Mouse (Mus musculus) hindbrain, embryonic 13.5 days (tissue): ENCODE measurements around the gene Actr10. TPM values are rescaled to one million over a fixed set of nuclear protein-coding genes. Genes with fewer than 3 reads are reported as not detected.
A peak's percentile ranks its signal among the peaks of the same experiment; 100 is the strongest.

Experiments
- ATAC-seq: fragments of 200-750 bp; cut with Nextera tagmentation; 2 replicates; pipeline ENCODE4 v1.8.0; 2017; ENCODE audit warnings: moderate TSS enrichment; ENCODE audit not compliant: low FRiP score
- H3K27ac ChIP-seq: fragments of 300-500 bp; sonication (generic); 2 replicates; pipeline ENCODE4 v1.5.1; 2015; ENCODE audit warnings: inconsistent platforms, mild to moderate bottlenecking, moderate library complexity
- H3K27me3 ChIP-seq: fragments of 300-500 bp; sonication (generic); 2 replicates; pipeline ENCODE4 v1.6.1; 2015; ENCODE audit warnings: mild to moderate bottlenecking, inconsistent platforms
- H3K36me3 ChIP-seq: fragments of 300-500 bp; sonication (generic); 2 replicates; pipeline ENCODE4 v1.6.1; 2015; ENCODE audit warnings: mild to moderate bottlenecking, inconsistent platforms
- H3K4me1 ChIP-seq: fragments of 300-500 bp; sonication (generic); replicated peaks from 2 replicates; pipeline ENCODE4 v1.6.1; 2015; ENCODE audit warnings: inconsistent platforms
- H3K4me2 ChIP-seq: fragments of 300-500 bp; sonication (generic); 2 replicates; pipeline ENCODE4 v1.6.1; 2015; ENCODE audit warnings: inconsistent platforms, mild to moderate bottlenecking, moderate library complexity
- H3K4me3 ChIP-seq: fragments of 300-500 bp; sonication (generic); 2 replicates; pipeline ENCODE4 v1.5.1; 2015; ENCODE audit warnings: mild to moderate bottlenecking, inconsistent platforms
- H3K9ac ChIP-seq: fragments of 300-500 bp; sonication (generic); 2 replicates; pipeline ENCODE4 v1.6.1; 2015; ENCODE audit warnings: mild to moderate bottlenecking, inconsistent platforms
- H3K9me3 ChIP-seq: fragments of 300-500 bp; sonication (generic); 2 replicates; pipeline ENCODE4 v1.6.1; 2016; ENCODE audit warnings: inconsistent platforms
- WGBS: fragments of 180-500 bp; shearing (Covaris S2); methylation state at CpG from one replicate; pipeline ENCODE4 v1.1.7; 2015; 5-methylcytosine and 5-hydroxymethylcytosine counted together
- polyA plus RNA-seq: library from polyadenylated mRNA; unstranded; fragments of >200 nt; fragmentation: Nextera tagmentation; extraction: Ambion mirVana; gene quantifications from 2 replicates; pipeline ENCODE4 v1.2.1, GENCODE M21; 2015

The Actr10 gene
- polyA plus RNA-seq, 1 experiment from 2014 or later: 216 TPM

GRCm38 (mm10) chr12:70911029-70911428 lies 26.6 kb upstream of the Actr10 start:
- Histone ChIP-seq H3K4me3 (no peak overlapping the region), H3K27me3 (0 out of 2 replicates have a peak, but pooled peaks cover 2% of the 10 kb centered on the region), H3K4me2 (no peak overlapping the region), H3K36me3 (no peaks in the 10 kb centered on the region), H3K9ac (no peak overlapping the region), H3K4me1 (0 out of 2 replicates have a peak, but pooled peaks cover 7% of the 10 kb centered on the region), H3K9me3 (peaks cover 4% of the 10 kb centered on the region; the same call in 1 of the 2 replicates), H3K27ac (no peak overlapping the region)
- ATAC-seq: peak; percentile 74
- WGBS: 11% methylated on average over 5 of the region's 5 CpGs

- H3K9ac ChIP-seq: no peak overlapping the region
- no peak overlapping the region for H3K4me2 ChIP-seq
- WGBS: 61% methylated on average over 17 of the region's 17 CpGs
- 0 out of 2 replicates have a peak, but pooled peaks cover 2% of the 10 kb centered on the region for H3K27me3 ChIP-seq
- H3K36me3 ChIP-seq: no peaks in the 10 kb centered on the region
- H3K27ac ChIP-seq: no peak overlapping the region
- no peaks in the 10 kb centered on the region for H3K9me3 ChIP-seq
- H3K4me1 ChIP-seq: 0 out of 2 replicates have a peak, but pooled peaks cover 7% of the 10 kb centered on the region
- ATAC-seq: no peak
- no peak overlapping the region for H3K4me3 ChIP-seq
Observed at GRCm38 (mm10) chr12:70911676-70912379, 25.8 kb upstream of the Actr10 start.

- H3K27me3 ChIP-seq: 0 out of 2 replicates have a peak, but pooled peaks cover under 1% of the 10 kb centered on the region
- no peaks in the 10 kb centered on the region for H3K36me3 ChIP-seq
- no peak overlapping the region for H3K4me2 ChIP-seq
- H3K9me3 ChIP-seq: no peaks in the 10 kb centered on the region
- WGBS: 62% methylated on average over 3 of the region's 3 CpGs
- H3K27ac ChIP-seq: no peak overlapping the region
- H3K4me1 ChIP-seq: 0 out of 2 replicates have a peak, but pooled peaks cover 7% of the 10 kb centered on the region
- no peak overlapping the region for H3K9ac ChIP-seq
- H3K4me3 ChIP-seq: no peak overlapping the region
- no peak for ATAC-seq
Observed at GRCm38 (mm10) chr12:70913429-70913828, 24.2 kb upstream of the Actr10 start.

GRCm38 (mm10) chr12:70914387-70914786 lies 23.3 kb upstream of the Actr10 start:
- WGBS: 60% methylated on average over 11 of the region's 11 CpGs
- Histone ChIP-seq H3K9me3 (no peaks in the 10 kb centered on the region), H3K4me1 (0 out of 2 replicates have a peak, but pooled peaks cover 7% of the 10 kb centered on the region), H3K4me3 (no peak overlapping the region), H3K27ac (no peak overlapping the region), H3K36me3 (no peaks in the 10 kb centered on the region), H3K4me2 (no peak overlapping the region), H3K9ac (no peak overlapping the region), H3K27me3 (no peaks in the 10 kb centered on the region)
- ATAC-seq: no peak

GRCm38 (mm10) chr12:70929781-70930180 lies 7.9 kb upstream of the Actr10 start:
- Histone ChIP-seq H3K9ac (no peak overlapping the region), H3K27ac (no peak overlapping the region), H3K4me3 (no peak overlapping the region), H3K9me3 (no peaks in the 10 kb centered on the region), H3K4me2 (no peak overlapping the region), H3K36me3 (no peaks in the 10 kb centered on the region), H3K4me1 (no peaks in the 10 kb centered on the region), H3K27me3 (no peaks in the 10 kb centered on the region)
- 89% methylated on average over 4 of the region's 4 CpGs for WGBS
- ATAC-seq: no peak

GRCm38 (mm10) chr12:70937150-70937549 lies 507 bp upstream of the Actr10 start:
- peak overlapping the region; percentile 87 for H3K4me3 ChIP-seq
- peak; percentile 30 for ATAC-seq
- H3K4me1 ChIP-seq: peaks cover 13% of the 10 kb centered on the region
- H3K27me3 ChIP-seq: no peaks in the 10 kb centered on the region
- no peaks in the 10 kb centered on the region for H3K9me3 ChIP-seq
- WGBS: 20% methylated on average over 10 of the region's 12 CpGs
- peak overlapping the region; percentile 87 for H3K27ac ChIP-seq
- peak overlapping the region; percentile 64 for H3K4me2 ChIP-seq
- peak overlapping the region; percentile 92 for H3K9ac ChIP-seq
- H3K36me3 ChIP-seq: peaks cover 7% of the 10 kb centered on the region

GRCm38 (mm10) chr12:70940806-70941205 lies 3.1 kb downstream of the Actr10 start:
- no peak for ATAC-seq
- Histone ChIP-seq H3K27ac (no peak overlapping the region), H3K4me3 (no peak overlapping the region), H3K4me1 (peaks cover 13% of the 10 kb centered on the region), H3K27me3 (no peaks in the 10 kb centered on the region), H3K4me2 (no peak overlapping the region), H3K9ac (no peak overlapping the region), H3K36me3 (peaks cover 35% of the 10 kb centered on the region), H3K9me3 (no peaks in the 10 kb centered on the region)
- WGBS: 97% methylated on average over 7 of the region's 7 CpGs

- Histone ChIP-seq H3K27ac (no peak overlapping the region), H3K27me3 (no peaks in the 10 kb centered on the region), H3K9me3 (no peaks in the 10 kb centered on the region), H3K4me2 (no peak overlapping the region), H3K36me3 (peaks cover 61% of the 10 kb centered on the region), H3K9ac (no peak overlapping the region), H3K4me3 (no peak overlapping the region), H3K4me1 (peaks cover 6% of the 10 kb centered on the region)
- no peak for ATAC-seq
- 97% methylated on average over 5 of the region's 5 CpGs for WGBS
Observed at GRCm38 (mm10) chr12:70944181-70944580, 6.5 kb downstream of the Actr10 start.

GRCm38 (mm10) chr12:70946585-70947256 lies 9.1 kb downstream of the Actr10 start:
- H3K4me2 ChIP-seq: no peak overlapping the region
- H3K27me3 ChIP-seq: no peaks in the 10 kb centered on the region
- H3K4me3 ChIP-seq: no peak overlapping the region
- no peaks in the 10 kb centered on the region for H3K9me3 ChIP-seq
- peaks cover 72% of the 10 kb centered on the region for H3K36me3 ChIP-seq
- no peaks in the 10 kb centered on the region for H3K4me1 ChIP-seq
- no peak overlapping the region for H3K27ac ChIP-seq
- 97% methylated on average over 10 of the region's 10 CpGs for WGBS
- ATAC-seq: no peak
- no peak overlapping the region for H3K9ac ChIP-seq

GRCm38 (mm10) chr12:70958640-70959039 lies 21.0 kb downstream of the Actr10 start:
- no peak overlapping the region for H3K4me3 ChIP-seq
- H3K9me3 ChIP-seq: no peaks in the 10 kb centered on the region
- 89% methylated on average over 4 of the region's 4 CpGs for WGBS
- peaks cover 80% of the 10 kb centered on the region for H3K36me3 ChIP-seq
- H3K27me3 ChIP-seq: no peaks in the 10 kb centered on the region
- no peak overlapping the region for H3K4me2 ChIP-seq
- no peaks in the 10 kb centered on the region for H3K4me1 ChIP-seq
- no peak overlapping the region for H3K27ac ChIP-seq
- no peak for ATAC-seq
- no peak overlapping the region for H3K9ac ChIP-seq

- Histone ChIP-seq H3K4me3 (peak overlapping the region; percentile 64), H3K9me3 (no peaks in the 10 kb centered on the region), H3K4me2 (peak overlapping the region; percentile 65), H3K9ac (0 out of 2 replicates have a peak overlapping the region, but pooled peaks have one; percentile 82), H3K27ac (peak overlapping the region; percentile 93; the same call in 1 of the 2 replicates), H3K27me3 (no peaks in the 10 kb centered on the region), H3K36me3 (peaks cover 17% of the 10 kb centered on the region), H3K4me1 (peaks cover 7% of the 10 kb centered on the region; the same call in 1 of the 2 replicates)
- ATAC-seq: no peak
- 51% methylated on average over 8 of the region's 8 CpGs for WGBS
Observed at GRCm38 (mm10) chr12:70967581-70967980, 29.9 kb downstream of the Actr10 start.

GRCm38 (mm10) chr12:70968141-70968790 lies 30.6 kb downstream of the Actr10 start:
- H3K4me3 ChIP-seq: peak overlapping the region; percentile 64
- under 1% methylated on average over 35 of the region's 35 CpGs for WGBS
- peak overlapping the region; percentile 82 for H3K9ac ChIP-seq
- H3K4me1 ChIP-seq: peaks cover 7% of the 10 kb centered on the region; the same call in 1 of the 2 replicates
- peaks cover 12% of the 10 kb centered on the region for H3K36me3 ChIP-seq
- no peaks in the 10 kb centered on the region for H3K27me3 ChIP-seq
- ATAC-seq: peak; percentile 87
- peak overlapping the region; percentile 93 for H3K27ac ChIP-seq
- H3K4me2 ChIP-seq: peak overlapping the region; percentile 65
- H3K9me3 ChIP-seq: no peaks in the 10 kb centered on the region
